Mouse (Mus musculus): ENCODE measurements around the gene Mpp1. TPM values are rescaled to one million over a fixed set of nuclear protein-coding genes. Genes with fewer than 3 reads are reported as not detected.

Gene Mpp1
- polyA plus RNA-seq (2012; rRNA removed): 14.0 and 15.3 TPM in 2 replicates

DNA sequence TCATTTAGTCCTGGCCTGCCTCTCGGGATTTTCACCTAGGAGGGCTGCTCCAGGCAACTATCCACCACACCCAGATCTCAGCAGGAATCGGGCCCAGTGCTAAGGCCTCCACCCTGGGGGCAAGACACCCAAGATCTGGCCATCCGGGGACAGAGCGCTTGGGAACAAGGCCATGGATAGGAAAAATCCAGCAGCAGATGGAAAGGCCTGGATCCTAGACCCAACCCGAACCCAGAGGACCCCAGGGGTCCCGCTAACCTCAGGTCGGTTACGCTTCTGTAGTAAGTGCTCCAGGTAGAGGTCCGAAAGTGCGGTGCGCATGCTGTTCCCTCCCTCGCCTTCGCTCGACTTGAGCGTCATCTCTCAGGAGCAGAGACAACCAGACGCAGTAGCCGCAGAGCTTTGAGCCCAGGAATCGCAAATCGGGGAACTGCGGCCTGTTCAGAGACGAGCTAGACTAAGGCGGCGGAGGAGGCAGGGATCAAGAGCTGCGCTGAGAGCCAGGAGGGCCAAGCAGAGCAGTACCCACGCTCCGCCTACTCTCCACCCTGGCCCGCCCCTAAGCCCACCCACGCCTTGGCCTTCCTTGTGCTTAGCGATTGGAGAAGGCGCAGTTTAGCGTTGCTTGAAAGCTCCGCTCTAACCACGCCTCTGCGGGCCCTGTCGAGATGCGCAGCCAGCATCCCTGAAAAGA lies at the start of gene Mpp1:
Gene Mpp1 (minus strand): TSS at position 550 of the 694 bp plus-strand sequence.
- TF ChIP-seq CTCF (IDR thresholded peaks at IDR 0.05; ENCODE audit: borderline replicate concordance, extremely low read depth, insufficient read depth, insufficient read length): no peak
- peak; percentile 93 for DNase-seq (ENCODE audit: low read depth)

DNA sequence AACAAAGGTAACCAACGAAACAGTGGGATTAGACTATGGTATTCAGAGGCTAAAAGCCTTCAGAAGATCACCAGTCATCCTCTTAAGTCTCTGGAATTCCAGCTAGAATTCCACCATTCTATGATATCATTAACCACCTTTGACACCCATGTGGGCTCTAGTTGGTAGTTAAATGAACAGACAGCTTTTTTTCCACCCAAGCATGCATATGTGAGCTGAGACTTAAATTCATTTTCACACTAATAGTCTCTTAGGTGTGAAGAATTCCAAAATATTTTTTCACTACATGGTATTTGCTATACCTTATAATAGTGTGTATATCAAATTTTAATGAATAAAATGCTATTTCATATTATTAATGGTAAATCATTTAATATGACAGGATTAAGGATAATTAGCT lies 32.9 kb upstream of the Mpp1 start, which contains the start of gene Smim9:
Gene Smim9 (minus strand): TSS at position 101 of the 400 bp plus-strand sequence.
- no peak for DNase-seq (ENCODE audit: low read depth)
- TF ChIP-seq POLR2A (IDR thresholded peaks at IDR 0.05; ENCODE audit: borderline replicate concordance, extremely low read depth, insufficient read depth, insufficient read length, poor library complexity, severe bottlenecking) (no peak), CTCF (IDR thresholded peaks at IDR 0.05; ENCODE audit: borderline replicate concordance, extremely low read depth, insufficient read depth, insufficient read length) (no peak)

DNA sequence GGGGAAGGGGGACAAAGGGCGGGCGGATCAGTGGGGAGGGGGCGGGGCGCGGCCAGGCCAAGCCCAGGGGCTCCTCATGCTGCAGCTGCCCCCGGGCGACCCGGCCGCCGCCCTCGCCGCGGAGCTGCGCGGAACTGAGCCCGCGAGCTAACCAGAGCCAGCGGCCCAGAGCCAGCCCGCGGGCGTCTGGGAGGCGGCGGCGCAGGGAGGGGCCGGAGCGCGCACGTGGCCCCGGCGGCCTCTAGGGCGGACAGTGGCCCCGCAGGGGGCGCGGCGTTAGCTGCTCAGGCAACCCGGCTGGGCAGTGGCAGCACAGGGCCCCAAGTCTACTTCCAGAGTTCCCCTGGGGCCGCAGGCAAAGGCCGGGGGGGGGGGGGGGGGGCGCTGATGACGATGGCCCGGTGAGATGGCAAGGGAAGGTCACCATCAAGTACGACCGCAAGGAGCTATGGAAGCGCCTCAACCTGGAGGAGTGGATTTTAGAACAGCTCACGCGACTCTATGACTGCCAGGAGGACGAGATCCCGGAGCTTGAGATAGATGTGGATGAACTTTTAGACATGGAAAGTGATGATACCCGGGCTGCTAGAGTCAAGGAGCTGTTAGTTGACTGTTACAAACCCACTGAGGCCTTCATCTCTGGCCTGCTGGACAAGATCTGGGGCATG lies 24.9 kb upstream of the Mpp1 start:
- TF ChIP-seq CTCF (IDR thresholded peaks at IDR 0.05; ENCODE audit: borderline replicate concordance, extremely low read depth, insufficient read depth, insufficient read length): no peak
- no peak for TF ChIP-seq POLR2A (IDR thresholded peaks at IDR 0.05; ENCODE audit: borderline replicate concordance, extremely low read depth, insufficient read depth, insufficient read length, poor library complexity, severe bottlenecking)
- DNase-seq (ENCODE audit: low read depth): peak; percentile 44

DNA sequence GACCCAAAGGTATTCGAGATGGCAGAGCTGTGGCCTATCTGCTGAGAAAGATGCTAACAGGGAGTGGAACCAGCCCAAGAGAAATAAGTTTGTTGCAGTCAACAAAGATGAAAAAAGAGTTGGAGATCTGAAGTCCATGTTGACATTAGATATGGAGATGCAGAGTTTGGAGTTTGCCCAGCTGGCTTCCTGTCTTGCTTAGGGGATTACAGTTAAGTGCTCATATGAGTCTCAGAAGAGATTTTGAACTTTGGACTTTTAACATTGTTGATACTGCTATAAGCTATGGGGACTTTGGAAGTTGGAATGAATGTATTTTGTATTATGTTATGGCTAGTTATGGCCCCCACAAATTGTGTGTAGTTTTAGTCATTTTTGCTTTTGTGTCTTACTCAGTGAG lies 21.4 kb upstream of the Mpp1 start:
- no peak for TF ChIP-seq CTCF (IDR thresholded peaks at IDR 0.05; ENCODE audit: borderline replicate concordance, extremely low read depth, insufficient read depth, insufficient read length)
- TF ChIP-seq POLR2A (IDR thresholded peaks at IDR 0.05; ENCODE audit: borderline replicate concordance, extremely low read depth, insufficient read depth, insufficient read length, poor library complexity, severe bottlenecking): no peak
- no peak for DNase-seq (ENCODE audit: low read depth)

DNA sequence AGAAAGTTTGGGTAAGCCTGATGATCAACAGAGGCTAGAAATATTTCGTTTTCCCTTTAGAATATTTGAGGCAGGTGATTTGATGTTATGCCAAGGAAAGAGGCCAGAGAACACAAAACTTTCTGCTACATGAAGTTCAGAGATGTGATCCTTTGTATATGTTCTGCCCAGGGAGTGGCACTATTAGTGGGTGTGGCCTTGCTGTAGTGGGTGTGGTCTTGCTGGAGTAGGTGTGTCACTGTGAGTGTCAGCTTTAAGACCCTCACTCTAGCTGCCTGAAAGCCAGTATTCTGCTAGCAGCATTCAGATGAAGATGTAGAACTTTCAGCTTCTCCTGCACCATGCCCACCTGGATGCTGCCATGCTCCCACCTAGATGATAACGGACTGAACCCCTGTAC lies 19.5 kb upstream of the Mpp1 start:
- TF ChIP-seq CTCF (IDR thresholded peaks at IDR 0.05; ENCODE audit: borderline replicate concordance, extremely low read depth, insufficient read depth, insufficient read length) (no peak), POLR2A (IDR thresholded peaks at IDR 0.05; ENCODE audit: borderline replicate concordance, extremely low read depth, insufficient read depth, insufficient read length, poor library complexity, severe bottlenecking) (no peak)
- no peak for DNase-seq (ENCODE audit: low read depth)

DNA sequence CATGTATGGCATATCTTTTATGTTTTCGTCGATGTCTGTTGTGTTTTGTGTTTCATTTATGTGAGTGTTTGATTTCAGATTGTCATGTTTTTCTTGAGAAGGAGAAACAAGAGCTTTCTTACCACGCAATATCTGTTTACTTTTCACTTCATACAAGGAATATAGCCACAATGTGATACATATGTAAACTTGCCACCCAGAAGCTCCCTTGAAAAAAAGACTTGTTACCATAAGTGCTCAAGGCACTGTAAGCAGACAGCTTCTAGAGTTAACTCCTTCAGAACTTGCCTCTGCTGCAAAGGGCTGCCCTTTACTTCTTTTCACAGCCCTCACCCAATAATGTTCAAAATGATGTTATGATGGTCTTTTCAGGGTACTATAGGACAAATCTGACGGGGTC lies 17.6 kb upstream of the Mpp1 start:
- no peak for TF ChIP-seq CTCF (IDR thresholded peaks at IDR 0.05; ENCODE audit: borderline replicate concordance, extremely low read depth, insufficient read depth, insufficient read length)
- TF ChIP-seq POLR2A (IDR thresholded peaks at IDR 0.05; ENCODE audit: borderline replicate concordance, extremely low read depth, insufficient read depth, insufficient read length, poor library complexity, severe bottlenecking): no peak
- DNase-seq (ENCODE audit: low read depth): no peak

DNA sequence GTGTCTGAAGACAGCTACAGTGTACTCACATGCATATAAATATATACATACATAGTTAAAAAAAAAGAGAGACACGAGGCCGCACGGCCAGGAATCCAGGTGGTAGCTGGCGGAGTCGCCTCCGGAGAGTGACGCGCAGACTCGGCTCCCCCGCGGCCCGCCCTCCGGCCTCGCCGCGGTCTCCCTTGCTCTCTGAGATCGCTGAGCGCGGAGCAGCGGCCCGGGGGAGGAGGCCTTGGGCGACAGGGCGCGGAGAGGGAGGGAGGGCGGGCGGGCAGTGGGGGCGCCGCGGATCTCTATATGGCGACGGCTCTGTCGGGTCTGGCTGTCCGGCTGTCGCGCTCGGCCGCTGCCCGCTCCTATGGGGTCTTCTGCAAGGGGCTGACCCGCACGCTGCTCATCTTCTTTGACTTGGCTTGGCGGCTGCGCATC lies 12.3 kb upstream of the Mpp1 start:
- peak; percentile 21 for DNase-seq (ENCODE audit: low read depth)

DNA sequence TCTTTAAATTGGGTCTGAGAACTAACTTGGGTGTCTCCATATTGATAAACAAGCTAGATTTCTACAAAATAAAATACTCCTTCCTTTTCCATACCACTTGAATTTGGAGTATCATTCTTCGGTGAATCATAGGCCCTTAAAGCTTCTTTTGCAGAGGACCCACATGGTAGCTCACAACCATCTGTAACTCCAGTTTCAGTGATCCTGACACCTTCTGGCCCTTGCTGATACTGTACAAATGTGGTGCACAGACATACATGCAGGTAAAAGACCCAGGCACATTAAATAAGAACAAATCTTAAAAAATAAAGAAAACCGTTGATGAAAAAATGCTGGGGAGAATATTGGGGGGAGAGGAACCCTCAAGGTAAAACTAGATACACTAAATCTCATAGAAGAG lies 7.4 kb upstream of the Mpp1 start:
- no peak for DNase-seq (ENCODE audit: low read depth)

DNA sequence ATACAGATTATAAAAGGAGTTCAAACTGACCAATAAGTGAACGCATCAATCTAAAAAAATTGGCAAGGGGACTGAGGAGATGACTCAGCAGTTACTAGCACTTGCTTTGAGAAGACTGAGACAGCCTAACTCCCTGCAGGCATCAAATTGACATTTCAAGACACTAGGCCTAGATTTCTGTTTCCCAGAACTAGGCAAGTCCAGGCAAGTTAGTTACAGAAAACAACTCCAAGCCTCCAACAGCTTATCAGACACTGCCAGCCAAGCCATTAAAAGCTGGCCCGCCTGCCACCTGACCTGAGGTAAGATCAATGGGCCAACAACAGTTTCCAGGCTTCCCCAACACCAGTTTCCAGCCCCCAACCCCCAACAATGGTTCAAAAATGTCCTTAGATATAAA lies 6.9 kb upstream of the Mpp1 start:
- no peak for DNase-seq (ENCODE audit: low read depth)
- TF ChIP-seq CTCF (IDR thresholded peaks at IDR 0.05; ENCODE audit: borderline replicate concordance, extremely low read depth, insufficient read depth, insufficient read length) (no peak), POLR2A (IDR thresholded peaks at IDR 0.05; ENCODE audit: borderline replicate concordance, extremely low read depth, insufficient read depth, insufficient read length, poor library complexity, severe bottlenecking) (no peak)

More for the DNA sequence above, 7.4 kb upstream of the Mpp1 start:
- no peak for TF ChIP-seq CTCF (IDR thresholded peaks at IDR 0.05; ENCODE audit: borderline replicate concordance, extremely low read depth, insufficient read depth, insufficient read length)
- TF ChIP-seq POLR2A (IDR thresholded peaks at IDR 0.05; ENCODE audit: borderline replicate concordance, extremely low read depth, insufficient read depth, insufficient read length, poor library complexity, severe bottlenecking): no peak

DNA sequence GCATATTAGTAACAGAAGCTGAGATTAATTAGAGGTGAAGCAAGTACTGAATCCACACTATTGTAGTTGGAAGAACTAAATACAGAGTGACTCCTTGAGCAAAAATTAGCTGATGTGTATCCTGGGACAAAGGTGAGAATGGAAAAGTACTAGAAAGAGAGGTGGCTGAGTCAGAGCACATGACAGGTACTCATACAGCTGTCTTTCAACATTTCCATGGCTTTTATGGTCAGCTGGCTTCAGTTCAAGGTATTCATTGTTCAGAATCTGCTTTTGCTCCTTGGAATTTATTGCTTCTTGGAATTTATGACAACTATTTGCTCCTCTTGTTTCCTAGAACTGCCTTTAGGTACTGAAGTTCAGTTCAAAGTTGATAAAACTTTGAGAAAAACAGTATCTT lies 6.1 kb upstream of the Mpp1 start:
- TF ChIP-seq POLR2A (IDR thresholded peaks at IDR 0.05; ENCODE audit: borderline replicate concordance, extremely low read depth, insufficient read depth, insufficient read length, poor library complexity, severe bottlenecking) (no peak), CTCF (IDR thresholded peaks at IDR 0.05; ENCODE audit: borderline replicate concordance, extremely low read depth, insufficient read depth, insufficient read length) (no peak)
- no peak for DNase-seq (ENCODE audit: low read depth)

DNA sequence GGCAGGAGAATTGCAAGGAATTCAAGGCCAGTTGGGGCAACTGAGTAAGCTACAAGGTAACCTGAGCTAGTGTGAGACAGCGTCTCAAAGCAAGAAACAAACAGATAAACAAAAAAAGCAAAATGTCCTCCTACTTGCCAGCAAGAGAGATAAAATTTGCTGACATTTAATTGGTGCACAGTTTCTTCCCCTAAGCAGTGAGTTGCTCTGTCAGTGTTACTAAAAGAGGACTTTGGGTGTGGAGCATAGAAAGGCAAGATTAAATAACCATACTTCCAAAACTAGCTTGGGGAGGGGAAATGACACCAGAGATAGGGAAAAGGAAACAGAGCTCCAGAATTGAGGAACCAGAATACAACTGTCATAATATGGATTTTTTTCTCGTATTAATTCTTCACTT lies 1.3 kb downstream of the Mpp1 start:
- TF ChIP-seq POLR2A (IDR thresholded peaks at IDR 0.05; ENCODE audit: borderline replicate concordance, extremely low read depth, insufficient read depth, insufficient read length, poor library complexity, severe bottlenecking): no peak
- TF ChIP-seq CTCF (IDR thresholded peaks at IDR 0.05; ENCODE audit: borderline replicate concordance, extremely low read depth, insufficient read depth, insufficient read length): no peak

DNA sequence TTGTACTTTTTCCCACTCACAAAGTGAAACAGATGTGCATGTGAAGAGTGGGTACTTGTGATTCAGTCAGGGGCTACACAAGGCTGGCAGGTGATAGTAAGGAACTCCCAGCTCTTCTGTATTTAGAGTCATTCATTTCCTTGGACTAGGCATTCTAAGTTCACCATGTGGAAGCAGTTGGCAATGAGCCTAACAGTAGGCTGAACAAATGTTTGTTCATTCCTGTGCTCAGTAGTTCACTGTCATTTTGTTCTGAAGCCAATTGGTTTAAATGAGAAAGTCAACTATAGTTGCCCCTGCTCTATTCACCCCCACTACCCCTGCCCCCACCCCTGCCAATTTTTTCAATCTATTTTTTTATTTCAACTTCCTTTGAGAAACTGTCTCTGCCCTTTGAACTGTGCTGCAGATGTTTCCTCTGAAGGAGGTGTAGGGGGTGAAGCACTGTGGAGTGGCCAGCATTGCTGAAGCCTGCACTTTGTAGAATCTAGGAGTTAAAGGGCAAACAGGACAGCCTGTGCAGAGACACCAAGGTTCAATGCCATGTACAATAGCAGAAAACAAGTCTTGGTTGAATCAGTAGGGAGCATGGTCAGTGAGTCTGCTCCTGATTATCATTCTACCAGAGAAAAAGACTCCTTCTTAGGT lies 2.4 kb downstream of the Mpp1 start:
- no peak for TF ChIP-seq POLR2A (IDR thresholded peaks at IDR 0.05; ENCODE audit: borderline replicate concordance, extremely low read depth, insufficient read depth, insufficient read length, poor library complexity, severe bottlenecking)
- TF ChIP-seq CTCF (IDR thresholded peaks at IDR 0.05; ENCODE audit: borderline replicate concordance, extremely low read depth, insufficient read depth, insufficient read length): no peak
- DNase-seq (ENCODE audit: low read depth): peak; percentile 17

More for the DNA sequence above, 1.3 kb downstream of the Mpp1 start:
- no peak for DNase-seq (ENCODE audit: low read depth)

All from brain, embryonic 14.5 days (tissue).